Mouse (Mus musculus) midbrain, embryonic 16.5 days (tissue): ENCODE data around the gene Pde4d. TPM values are rescaled to one million over a fixed set of nuclear protein-coding genes. Genes with fewer than 3 reads are reported as not detected.

ENCODE experiments used
- ATAC-seq: fragments of 200-750 bp; cut with Nextera tagmentation; 2 replicates; pipeline ENCODE4 v1.8.0; 2017; ENCODE audit warnings: moderate TSS enrichment
- H3K27ac ChIP-seq: fragments of 300-500 bp; sonication (generic); 2 replicates; pipeline ENCODE4 v1.5.1; 2014; ENCODE audit warnings: mild to moderate bottlenecking, low read length, mixed read lengths
- H3K27me3 ChIP-seq: fragments of 300-500 bp; sonication (generic); 2 replicates; pipeline ENCODE4 v1.6.1; 2014; ENCODE audit warnings: low read depth, low read length, mixed read lengths; ENCODE audit not compliant: control insufficient read depth, insufficient read depth
- H3K36me3 ChIP-seq: fragments of 300-500 bp; sonication (generic); 2 replicates; pipeline ENCODE4 v1.6.1; 2014; ENCODE audit warnings: mild to moderate bottlenecking, low read length, moderate library complexity, mixed read lengths; ENCODE audit not compliant: control insufficient read depth, insufficient read depth
- H3K4me1 ChIP-seq: fragments of 300-500 bp; sonication (generic); 2 replicates; pipeline ENCODE4 v1.6.1; 2014; ENCODE audit warnings: mild to moderate bottlenecking, low read length, mixed read lengths; ENCODE audit not compliant: control insufficient read depth, insufficient read depth
- H3K4me2 ChIP-seq: fragments of 300-500 bp; sonication (generic); 2 replicates; pipeline ENCODE4 v1.6.1; 2014; ENCODE audit warnings: mild to moderate bottlenecking, low read length, mixed read lengths
- H3K4me3 ChIP-seq: fragments of 300-500 bp; sonication (generic); 2 replicates; pipeline ENCODE4 v1.5.1; 2014; ENCODE audit warnings: low read depth, mild to moderate bottlenecking, low read length, moderate library complexity, mixed read lengths
- H3K9ac ChIP-seq: fragments of 300-500 bp; sonication (generic); 2 replicates; pipeline ENCODE4 v1.6.1; 2014; ENCODE audit warnings: low read depth, low read length, mixed read lengths
- H3K9me3 ChIP-seq: fragments of 300-500 bp; sonication (generic); replicated peaks from 2 replicates; pipeline ENCODE4 v1.6.1; 2014; ENCODE audit warnings: mild to moderate bottlenecking, low read length, mixed read lengths; ENCODE audit not compliant: control insufficient read depth, poor library complexity, severe bottlenecking
- WGBS: fragments of 180-500 bp; shearing (Covaris S2); extraction: QIAGEN DNeasy Blood & Tissue Kit; methylation state at CpG from one replicate; pipeline ENCODE4 v1.1.7; 2014; 5-methylcytosine and 5-hydroxymethylcytosine counted together
- polyA plus RNA-seq: library from polyadenylated mRNA; unstranded; fragments of >200 nt; fragmentation: Nextera tagmentation; extraction: Ambion mirVana; gene quantifications from 2 replicates; pipeline ENCODE4 v1.2.1, GENCODE M21; 2015

Pde4d gene
- polyA plus RNA-seq, 1 experiment from 2014 or later, result 22.6 TPM

DNA sequence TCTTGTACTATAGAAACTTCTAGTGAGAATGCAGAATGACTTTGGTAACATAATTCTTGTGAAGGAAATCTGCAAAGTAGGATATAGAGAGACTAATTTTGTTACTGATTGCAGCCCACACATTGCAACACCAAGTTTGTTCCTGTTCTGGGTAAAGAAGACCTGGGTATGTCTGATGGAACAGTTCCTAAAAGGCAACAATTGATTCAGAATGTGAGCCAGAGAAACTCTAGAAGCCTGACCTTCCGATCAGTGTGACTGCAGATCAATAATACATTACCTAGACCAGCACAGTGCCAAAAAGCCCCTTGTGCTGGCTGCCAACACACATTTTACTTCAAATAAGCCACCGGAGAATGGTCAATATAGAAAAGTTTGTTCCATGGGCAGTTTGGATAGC lies 930.4 kb downstream of the Pde4d start:
- Histone ChIP-seq H3K27ac (no peak overlapping the region), H3K4me3 (no peak overlapping the region), H3K36me3 (no peaks in the 10 kb centered on the region), H3K27me3 (no peaks in the 10 kb centered on the region), H3K9ac (no peak overlapping the region), H3K9me3 (no peaks in the 10 kb centered on the region), H3K4me1 (no peaks in the 10 kb centered on the region), H3K4me2 (no peak overlapping the region)
- WGBS, result 94% methylated on average over 2 of the region's 2 CpGs
- ATAC-seq, result no peak

DNA sequence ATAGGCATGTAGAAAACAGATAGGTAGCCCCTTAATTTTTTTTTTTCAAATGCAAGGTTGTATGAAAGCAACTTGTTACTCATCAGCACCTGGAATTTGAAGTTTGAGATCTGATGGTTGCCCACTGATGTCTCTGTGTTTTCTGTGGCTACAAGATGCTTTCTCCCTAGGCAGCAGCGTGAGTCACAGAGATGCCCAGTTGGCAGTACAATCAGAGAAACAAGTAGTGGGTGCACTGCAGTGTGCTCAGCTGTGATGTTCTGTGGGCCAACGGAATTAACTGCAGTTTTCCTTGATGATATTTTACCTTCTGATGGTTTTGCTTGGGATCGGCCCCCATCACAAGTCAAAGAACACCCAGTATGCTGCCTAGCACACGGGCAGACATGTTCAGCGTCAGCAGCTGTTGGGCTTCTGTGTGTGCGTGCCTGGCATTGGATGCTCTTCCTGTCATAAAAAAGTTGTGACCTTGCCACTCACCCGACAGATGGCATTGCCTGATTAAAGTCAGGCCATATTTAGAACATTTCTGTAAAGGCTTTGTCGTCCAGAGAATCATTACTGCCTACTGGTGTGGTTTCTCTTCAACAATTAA lies 939.0 kb downstream of the Pde4d start:
- Histone ChIP-seq H3K9ac (no peak overlapping the region), H3K4me3 (no peak overlapping the region), H3K9me3 (no peaks in the 10 kb centered on the region), H3K27me3 (no peaks in the 10 kb centered on the region), H3K4me2 (no peak overlapping the region), H3K36me3 (no peaks in the 10 kb centered on the region), H3K27ac (no peak overlapping the region), H3K4me1 (no peaks in the 10 kb centered on the region)
- 81% methylated on average over 8 of the region's 8 CpGs for WGBS
- ATAC-seq, result no peak

DNA sequence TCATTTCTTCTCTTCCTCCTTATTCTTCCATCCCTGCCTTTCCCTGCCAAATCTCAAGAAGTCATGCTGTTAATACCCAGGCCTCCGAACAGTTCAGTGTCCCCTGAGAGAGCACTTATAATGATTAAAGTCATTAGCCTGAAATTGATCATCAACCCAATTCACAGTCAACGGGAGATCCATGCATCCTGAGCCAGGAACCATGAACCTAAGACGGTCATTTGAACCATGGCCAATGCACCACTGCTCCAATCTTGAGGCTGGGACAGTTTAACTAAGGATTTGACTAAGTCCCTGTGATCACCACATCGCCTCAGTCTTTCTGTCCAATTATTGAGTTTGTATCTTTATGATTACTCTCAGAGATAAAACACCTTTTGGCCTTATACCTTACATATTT lies 952.6 kb downstream of the Pde4d start:
- Histone ChIP-seq H3K9ac (no peak overlapping the region), H3K4me2 (no peak overlapping the region), H3K27ac (no peak overlapping the region), H3K36me3 (no peaks in the 10 kb centered on the region), H3K9me3 (no peaks in the 10 kb centered on the region), H3K4me1 (no peaks in the 10 kb centered on the region), H3K4me3 (no peak overlapping the region), H3K27me3 (no peaks in the 10 kb centered on the region)
- whole genome bisulfite sequencing, result 78% methylated on average over 4 of the region's 4 CpGs
- no peak for ATAC-seq

DNA sequence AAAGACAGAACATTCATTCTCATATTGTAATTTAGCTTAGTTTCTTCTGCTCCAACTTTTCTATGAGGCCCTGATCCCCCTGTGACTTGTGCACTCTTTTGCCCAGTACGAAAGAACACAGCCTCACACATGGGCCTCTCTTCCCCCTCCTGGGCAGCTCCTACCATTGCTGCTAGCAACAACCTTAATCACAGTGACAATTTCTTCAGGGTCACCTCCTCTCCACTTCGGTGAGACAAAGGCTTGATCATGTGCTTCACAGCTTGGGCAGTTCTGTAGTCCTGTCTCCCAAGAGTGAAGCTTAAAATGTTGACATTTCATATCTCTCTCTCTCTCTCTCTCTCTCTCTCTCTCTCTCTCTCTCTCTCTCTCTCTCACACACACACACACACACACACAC lies 953.2 kb downstream of the Pde4d start:
- no peak for ATAC-seq
- Histone ChIP-seq H3K4me1 (no peaks in the 10 kb centered on the region), H3K27ac (no peak overlapping the region), H3K27me3 (no peaks in the 10 kb centered on the region), H3K4me3 (no peak overlapping the region), H3K4me2 (no peak overlapping the region), H3K9ac (no peak overlapping the region), H3K9me3 (no peaks in the 10 kb centered on the region), H3K36me3 (no peaks in the 10 kb centered on the region)
- 39% methylated on average over 2 of the region's 2 CpGs for WGBS

DNA sequence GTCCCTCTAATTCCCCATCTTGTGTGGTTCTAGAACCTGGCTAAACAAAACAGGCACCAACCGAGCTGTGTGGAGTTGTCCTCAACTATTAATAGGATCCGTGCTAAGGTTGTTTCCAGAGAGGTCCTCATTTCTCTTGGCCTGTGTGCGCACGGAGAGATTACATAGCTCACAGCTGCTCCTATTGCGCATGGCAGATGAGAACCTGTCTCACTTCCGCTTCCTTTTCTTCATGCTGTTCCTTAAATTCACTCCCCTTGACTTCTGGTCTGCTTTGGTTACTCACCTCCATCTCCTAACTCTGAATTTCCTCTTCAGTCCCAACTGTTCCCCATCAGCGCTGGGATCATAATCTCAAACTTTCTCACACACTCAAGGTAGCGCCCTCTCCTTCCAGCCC lies 956.6 kb downstream of the Pde4d start:
- Histone ChIP-seq H3K9me3 (no peaks in the 10 kb centered on the region), H3K36me3 (no peaks in the 10 kb centered on the region), H3K9ac (no peak overlapping the region), H3K4me2 (no peak overlapping the region), H3K4me1 (no peaks in the 10 kb centered on the region), H3K27ac (no peak overlapping the region), H3K4me3 (no peak overlapping the region), H3K27me3 (no peaks in the 10 kb centered on the region)
- ATAC-seq, result no peak
- WGBS, result 94% methylated on average over 8 of the region's 8 CpGs

DNA sequence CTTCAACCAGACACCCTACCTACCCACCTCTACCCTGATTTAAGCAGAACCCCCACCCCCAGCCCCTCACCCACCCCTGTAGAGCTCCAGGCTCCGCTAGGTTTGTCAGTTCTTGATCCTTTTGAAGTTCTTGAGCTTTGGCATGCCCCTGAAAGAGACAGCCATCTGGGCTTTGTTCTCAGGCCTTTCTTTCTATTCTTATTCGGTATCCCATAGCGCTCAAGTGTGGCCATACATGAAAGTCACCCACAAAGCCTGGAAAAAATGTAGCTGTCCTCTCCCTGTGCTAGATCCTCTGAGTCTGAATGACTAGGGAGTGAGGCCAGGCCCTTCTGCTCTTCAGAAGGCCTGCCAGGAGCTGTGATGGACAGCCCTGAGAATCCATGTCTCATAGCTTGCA lies 957.6 kb downstream of the Pde4d start:
- Histone ChIP-seq H3K9ac (no peak overlapping the region), H3K9me3 (no peaks in the 10 kb centered on the region), H3K4me2 (no peak overlapping the region), H3K27me3 (no peaks in the 10 kb centered on the region), H3K4me1 (no peaks in the 10 kb centered on the region), H3K36me3 (no peaks in the 10 kb centered on the region), H3K27ac (no peak overlapping the region), H3K4me3 (no peak overlapping the region)
- WGBS, result 30% methylated on average over 3 of the region's 3 CpGs
- ATAC-seq, result no peak

DNA sequence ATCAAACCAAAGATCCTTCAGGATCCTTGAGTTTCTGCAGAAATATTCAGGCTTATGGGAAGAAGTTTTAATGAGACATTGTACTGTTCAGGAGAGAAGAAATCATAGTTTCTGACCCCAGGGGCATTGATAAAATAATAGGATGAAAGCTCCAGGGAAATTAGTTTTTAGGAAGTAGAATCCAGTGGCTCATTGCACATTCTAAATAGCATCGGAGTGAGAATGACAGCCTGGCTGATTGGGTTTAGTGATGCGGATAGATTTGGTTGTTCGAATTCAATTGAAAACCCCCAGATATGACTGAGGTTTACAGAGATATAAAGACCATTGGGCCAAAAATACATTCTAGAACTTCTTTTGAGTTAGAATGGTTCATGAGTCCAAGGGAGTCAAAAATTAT lies 970.7 kb downstream of the Pde4d start:
- Histone ChIP-seq H3K4me1 (no peaks in the 10 kb centered on the region), H3K9ac (no peak overlapping the region), H3K36me3 (no peaks in the 10 kb centered on the region), H3K9me3 (no peaks in the 10 kb centered on the region), H3K4me2 (no peak overlapping the region), H3K4me3 (no peak overlapping the region), H3K27ac (no peak overlapping the region), H3K27me3 (no peaks in the 10 kb centered on the region)
- 63% methylated on average over 3 of the region's 3 CpGs for WGBS
- ATAC-seq, result no peak

DNA sequence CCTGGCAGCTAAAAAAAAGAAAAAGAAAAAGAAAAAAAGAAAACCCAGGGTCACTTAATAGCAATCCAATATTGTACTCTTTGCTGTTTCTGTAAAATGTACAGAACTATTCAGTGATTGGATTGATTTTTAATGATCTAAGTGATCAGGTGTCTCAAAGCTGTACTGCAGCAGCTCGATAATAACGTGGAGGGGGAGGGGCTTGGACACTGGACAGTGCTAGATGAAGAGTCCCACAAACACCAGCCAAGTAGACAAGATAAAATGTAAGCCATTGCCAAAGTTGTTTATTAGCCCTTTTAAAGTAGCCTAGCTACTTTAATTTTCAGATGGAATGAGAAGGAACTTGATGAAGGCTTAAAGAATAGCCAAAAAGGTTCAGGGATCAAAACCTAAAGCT lies 975.2 kb downstream of the Pde4d start:
- Histone ChIP-seq H3K27ac (no peak overlapping the region), H3K4me1 (no peaks in the 10 kb centered on the region), H3K27me3 (no peaks in the 10 kb centered on the region), H3K4me3 (no peak overlapping the region), H3K9ac (no peak overlapping the region), H3K36me3 (no peaks in the 10 kb centered on the region), H3K4me2 (no peak overlapping the region), H3K9me3 (no peaks in the 10 kb centered on the region)
- ATAC-seq, result no peak
- 76% methylated on average over 2 of the region's 2 CpGs for WGBS

DNA sequence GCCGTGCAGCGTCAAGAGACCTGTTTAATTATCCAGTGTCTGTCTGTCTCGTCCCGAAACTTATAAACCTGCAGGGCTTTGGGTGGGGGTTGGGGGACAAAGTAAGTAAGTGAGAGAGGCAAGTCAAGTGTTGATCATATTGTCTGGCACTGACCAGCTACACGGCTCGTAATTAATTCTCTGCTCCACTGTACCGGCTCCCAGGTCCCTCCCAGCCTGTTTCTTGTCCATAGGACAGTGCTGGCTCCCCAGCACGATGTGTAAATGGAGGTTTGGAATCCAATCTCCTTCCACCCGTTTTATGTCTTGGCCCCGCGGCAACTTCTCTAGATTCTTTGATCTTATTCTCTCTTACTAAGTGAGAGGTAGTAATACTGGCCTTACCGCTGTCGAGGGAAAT lies 975.8 kb downstream of the Pde4d start:
- no peak overlapping the region for H3K4me3 ChIP-seq
- WGBS, result 87% methylated on average over 13 of the region's 13 CpGs
- no peak overlapping the region for H3K27ac ChIP-seq
- no peak for ATAC-seq
- H3K9me3 ChIP-seq, result no peaks in the 10 kb centered on the region
- no peaks in the 10 kb centered on the region for H3K27me3 ChIP-seq
- H3K36me3 ChIP-seq, result no peaks in the 10 kb centered on the region
- H3K9ac ChIP-seq, result no peak overlapping the region
- H3K4me1 ChIP-seq, result no peaks in the 10 kb centered on the region
- H3K4me2 ChIP-seq, result no peak overlapping the region
